Mouse (Mus musculus) testis, postnatal 14 days (tissue): ENCODE data around the gene Gapdhs.
"Not testable (repeated sequence)": the region's sequence is repeated elsewhere in the genome, so short reads cannot be mapped to it uniquely, and the experiment has no call there.

Experiments
- DNase-seq: peaks from one replicate; pipeline ENCODE4 v3.0.0; 2021; ENCODE audit warnings: low spot score

The Gapdhs gene

GRCm38 (mm10) chr7:30744022-30744598 lies 629 bp upstream of the Gapdhs start:
- no peak for DNase-seq

GRCm38 (mm10) chr7:30742570-30742969 lies 911 bp downstream of the Gapdhs start:
- DNase-seq: not testable (repeated sequence)

- DNase-seq: no peak
These were observed 7.3 kb downstream of the Gapdhs start for GRCm38 (mm10) chr7:30736211-30736610.

GRCm38 (mm10) chr7:30730064-30730722 lies 13.3 kb downstream of the Gapdhs start:
- DNase-seq: not testable (repeated sequence)

GRCm38 (mm10) chr7:30729396-30730063 lies 14.0 kb downstream of the Gapdhs start, which contains the start of gene Tmem147:
Tmem147 (minus strand) TSS chr7:30729540.
- peak; percentile 96 for DNase-seq

- no peak for DNase-seq
These were observed 14.6 kb downstream of the Gapdhs start for GRCm38 (mm10) chr7:30728739-30729395.

GRCm38 (mm10) chr7:30728214-30728613 lies 15.3 kb downstream of the Gapdhs start:
- no peak for DNase-seq

- DNase-seq: no peak
These were observed 20.1 kb downstream of the Gapdhs start for GRCm38 (mm10) chr7:30723274-30723953.

GRCm38 (mm10) chr7:30721286-30721685 lies 22.2 kb downstream of the Gapdhs start:
- DNase-seq: no peak

GRCm38 (mm10) chr7:30719669-30720068 lies 23.8 kb downstream of the Gapdhs start:
- DNase-seq: no peak

GRCm38 (mm10) chr7:30717716-30718046 lies 25.8 kb downstream of the Gapdhs start:
- DNase-seq: no peak

- DNase-seq: peak; percentile 89
These were observed 26.3 kb downstream of the Gapdhs start for GRCm38 (mm10) chr7:30717006-30717715.

- no peak for DNase-seq
These were observed 31.5 kb downstream of the Gapdhs start, which contains the start of gene Atp4a for GRCm38 (mm10) chr7:30711942-30712341. Atp4a (plus strand) TSS chr7:30712209.

GRCm38 (mm10) chr7:30707441-30707840 lies 36.0 kb downstream of the Gapdhs start:
- DNase-seq: no peak

GRCm38 (mm10) chr7:30706214-30706882 lies 37.1 kb downstream of the Gapdhs start:
- peak; percentile 72 for DNase-seq

- peak; percentile 77 for DNase-seq
These were observed 44.9 kb downstream of the Gapdhs start, which contains the start of gene 2200002J24Rik for GRCm38 (mm10) chr7:30698589-30698988. 2200002J24Rik (plus strand) TSS chr7:30698926.

- no peak for DNase-seq
These were observed 45.4 kb downstream of the Gapdhs start for GRCm38 (mm10) chr7:30698101-30698500.

GRCm38 (mm10) chr7:30688325-30688724 lies 55.2 kb downstream of the Gapdhs start:
- DNase-seq: no peak

GRCm38 (mm10) chr7:30683425-30683824 lies 60.1 kb downstream of the Gapdhs start:
- no peak for DNase-seq

- peak; percentile 85 for DNase-seq
These were observed 61.6 kb downstream of the Gapdhs start for GRCm38 (mm10) chr7:30681897-30682296.
